Mouse (Mus musculus): ENCODE results near the gene Espl1. TPM values are rescaled to one million over a fixed set of nuclear protein-coding genes. Genes with fewer than 3 reads are reported as not detected.
"Not testable (repeated sequence)": the region's sequence is repeated elsewhere in the genome, so short reads cannot be mapped to it uniquely, and the experiment has no call there.

Gene Espl1
- total RNA-seq, 2 experiments from 2014 or later = 20.8 to 30.4 TPM

DNA sequence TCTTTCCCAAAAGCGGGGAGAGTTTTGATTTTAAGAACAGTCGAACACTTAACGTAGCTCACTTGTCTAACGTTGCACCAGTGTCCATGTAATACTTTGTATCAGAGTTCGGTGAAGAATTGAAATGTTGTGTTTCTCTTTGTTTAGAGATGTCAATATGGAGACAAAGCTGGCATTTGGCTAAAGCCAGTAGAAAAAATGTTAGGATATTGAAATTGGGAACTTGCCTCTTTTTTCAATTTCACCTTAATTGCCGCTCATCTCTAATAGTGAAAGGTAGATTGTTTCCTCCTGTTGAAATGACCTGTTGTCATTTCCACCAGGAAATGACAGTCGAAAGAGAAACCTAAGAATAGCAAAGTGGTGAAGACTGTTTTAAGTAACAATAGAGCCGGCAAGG is 30.8 kb downstream of the Espl1 start:
- no peak for ATAC-seq (replicated peaks; ENCODE audit: poor library complexity, severe bottlenecking)

DNA sequence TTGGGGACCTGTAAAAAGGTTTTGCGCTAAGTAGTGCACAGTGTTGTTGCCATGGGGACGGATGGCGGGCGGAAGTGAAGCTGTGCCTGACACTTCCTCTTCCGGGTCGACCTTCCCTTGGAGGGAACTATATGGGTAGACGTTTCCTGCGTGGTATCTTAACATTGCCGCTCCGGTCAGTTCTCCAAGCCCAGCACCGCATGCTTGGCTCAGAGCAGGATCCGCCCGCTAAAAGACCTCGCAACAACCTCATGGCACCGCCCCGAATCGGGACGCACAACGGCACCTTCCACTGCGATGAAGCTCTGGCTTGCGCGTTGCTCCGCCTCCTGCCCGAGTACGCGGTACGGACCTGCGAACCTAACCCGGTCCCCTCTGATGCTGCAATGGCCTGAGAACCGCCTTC is 35.5 kb downstream of the Espl1 start, which contains the start of gene Myg1:
Myg1 (plus strand) TSS at position 100 of the 406 bp plus-strand sequence.
- peak; percentile 96 for ATAC-seq (replicated peaks; ENCODE audit: poor library complexity, severe bottlenecking)

DNA sequence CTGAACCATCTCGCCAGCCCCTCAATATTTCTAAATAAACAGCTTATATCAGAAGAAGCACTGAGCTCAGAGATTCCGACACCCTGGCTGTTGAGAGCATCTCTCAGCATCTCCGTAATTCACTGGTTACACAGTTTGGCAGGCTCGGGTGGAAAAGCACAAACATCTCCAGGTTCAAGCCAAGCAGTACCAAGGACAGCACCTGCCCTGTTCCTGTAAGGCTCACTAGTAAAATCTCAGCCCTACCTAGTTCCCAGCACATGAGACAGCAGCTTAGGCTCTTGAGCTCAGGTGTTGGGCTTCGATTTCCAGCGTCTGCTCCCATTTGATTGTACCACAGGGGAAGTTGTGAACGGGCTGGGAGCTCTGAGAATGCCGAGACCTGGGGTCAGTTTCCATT is 39.2 kb downstream of the Espl1 start:
- no peak for ATAC-seq (replicated peaks; ENCODE audit: poor library complexity, severe bottlenecking)

GRCm38 (mm10) chr15:102335925-102336324 is 39.9 kb downstream of the Espl1 start:
- ATAC-seq (replicated peaks; ENCODE audit: poor library complexity, severe bottlenecking) = not testable (repeated sequence)

GRCm38 (mm10) chr15:102336946-102337345 is 40.9 kb downstream of the Espl1 start:
- ATAC-seq (replicated peaks; ENCODE audit: poor library complexity, severe bottlenecking) = no peak

- ATAC-seq (replicated peaks; ENCODE audit: poor library complexity, severe bottlenecking) = no peak
Observed at GRCm38 (mm10) chr15:102339612-102340011, 43.5 kb downstream of the Espl1 start.

DNA sequence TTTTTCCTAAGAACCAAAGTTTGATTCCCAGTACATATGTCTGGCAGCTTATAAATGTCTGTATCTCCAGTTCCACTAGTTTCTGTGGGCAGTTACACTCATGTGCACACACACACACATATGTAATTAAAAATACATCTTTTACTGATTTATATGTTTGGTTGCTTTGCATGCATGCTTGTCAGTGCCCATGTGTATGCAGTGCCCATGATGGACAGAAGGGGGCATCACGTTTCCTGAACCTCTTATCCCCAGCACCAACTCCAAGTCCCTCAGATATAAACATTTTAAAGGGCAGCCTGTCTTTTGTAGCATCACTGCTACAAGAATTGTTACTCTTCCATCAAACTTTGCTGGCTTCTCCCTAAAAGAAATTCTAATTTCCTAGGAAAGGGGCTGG is 45.5 kb downstream of the Espl1 start:
- ATAC-seq (replicated peaks; ENCODE audit: poor library complexity, severe bottlenecking) = peak; percentile 74

DNA sequence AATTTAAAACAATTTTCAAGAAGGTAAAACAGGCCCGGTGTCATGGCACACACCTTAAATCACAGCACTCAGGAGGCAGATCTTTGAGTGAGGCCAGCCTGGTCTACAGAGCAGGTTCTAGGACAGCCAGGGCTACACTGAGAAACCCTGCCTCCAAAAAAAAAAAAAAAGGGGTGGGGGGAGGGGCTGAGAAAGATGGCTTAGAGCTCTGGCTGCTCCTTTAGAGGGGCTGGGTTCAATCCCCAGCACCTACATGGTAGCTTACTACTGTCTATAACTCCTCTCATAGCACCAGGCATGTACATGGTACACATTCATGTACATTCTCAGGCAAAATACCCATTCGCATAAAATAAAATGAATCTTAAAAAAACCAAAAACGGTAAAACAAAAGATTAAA is 48.4 kb downstream of the Espl1 start:
- no peak for ATAC-seq (replicated peaks; ENCODE audit: poor library complexity, severe bottlenecking)

- ATAC-seq (replicated peaks; ENCODE audit: poor library complexity, severe bottlenecking) = no peak
Observed at GRCm38 (mm10) chr15:102346444-102346843, 50.4 kb downstream of the Espl1 start.

DNA sequence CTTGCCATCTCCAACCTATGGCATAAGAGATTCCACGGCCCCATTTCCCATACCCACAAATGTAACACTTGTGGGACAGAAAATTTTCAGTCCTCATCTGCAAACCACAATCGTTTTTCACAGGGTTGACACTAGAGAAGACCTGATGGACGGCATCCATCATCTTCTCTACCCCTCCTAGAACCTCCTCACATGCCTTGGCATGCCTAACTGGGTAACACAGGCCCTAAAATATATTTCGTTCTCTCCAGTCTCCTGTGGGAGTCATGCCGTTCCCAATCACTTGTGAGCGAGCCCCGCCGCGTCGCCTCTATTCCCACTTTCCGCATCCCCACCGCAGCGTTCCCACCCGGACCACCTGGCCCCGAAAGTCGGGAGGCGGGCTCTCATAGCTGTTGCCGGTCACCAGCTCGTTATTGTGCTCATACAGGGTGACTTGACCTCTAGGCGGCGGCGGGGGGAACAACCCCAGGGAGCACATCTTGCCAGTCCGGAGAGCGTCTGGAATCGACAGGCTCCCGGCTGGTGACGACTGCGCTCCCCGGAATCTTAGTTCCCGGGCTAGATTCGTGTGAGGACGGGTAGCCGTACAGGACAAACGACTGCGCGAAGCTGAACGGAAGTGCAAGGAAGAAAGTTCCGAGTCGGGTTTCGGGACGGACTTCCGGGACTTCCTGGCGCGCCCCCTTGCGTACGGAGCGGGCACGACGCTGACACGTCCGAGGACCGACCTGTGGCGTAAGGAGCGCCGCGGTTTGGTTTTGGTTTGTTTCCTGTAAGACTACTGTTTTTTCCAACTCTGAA is 54.3 kb downstream of the Espl1 start, which contains the start of gene Aaas:
Aaas (minus strand) TSS at position 634 of the 804 bp plus-strand sequence.
- ATAC-seq (replicated peaks; ENCODE audit: poor library complexity, severe bottlenecking) = peak; percentile 95

- peak; percentile 12 for ATAC-seq (replicated peaks; ENCODE audit: poor library complexity, severe bottlenecking)
Observed at GRCm38 (mm10) chr15:102350942-102351291, 54.9 kb downstream of the Espl1 start.

DNA sequence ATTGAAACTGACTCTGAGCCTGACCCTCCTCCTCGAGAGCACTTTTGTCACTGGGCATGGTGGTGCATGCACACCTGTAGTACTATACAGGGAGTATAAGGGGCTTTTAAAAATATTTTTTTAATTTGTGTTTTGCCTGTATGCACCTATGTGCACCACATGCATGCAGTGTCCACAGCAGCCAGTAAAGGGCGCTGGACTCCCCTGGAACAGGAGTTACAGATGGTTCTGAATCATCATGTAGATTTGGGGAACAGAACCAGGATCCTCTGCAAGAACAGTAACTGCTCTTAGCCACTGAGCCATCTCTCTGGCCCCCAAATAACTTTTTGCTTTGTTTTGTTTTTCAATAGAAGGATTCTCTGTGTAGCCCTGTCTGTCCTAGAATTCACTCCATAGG is 56.1 kb downstream of the Espl1 start:
- no peak for ATAC-seq (replicated peaks; ENCODE audit: poor library complexity, severe bottlenecking)

- no peak for ATAC-seq (replicated peaks; ENCODE audit: poor library complexity, severe bottlenecking)
Observed at GRCm38 (mm10) chr15:102353986-102354385, 57.9 kb downstream of the Espl1 start.

GRCm38 (mm10) chr15:102355134-102355870 is 59.2 kb downstream of the Espl1 start:
- 0 out of 2 replicates have a peak, but pooled peaks have one; percentile 23 for ATAC-seq (replicated peaks; ENCODE audit: poor library complexity, severe bottlenecking)

GRCm38 (mm10) chr15:102355871-102356441 is 59.9 kb downstream of the Espl1 start:
- ATAC-seq (replicated peaks; ENCODE audit: poor library complexity, severe bottlenecking) = peak; percentile 18; the same call in 1 of the 2 replicates

DNA sequence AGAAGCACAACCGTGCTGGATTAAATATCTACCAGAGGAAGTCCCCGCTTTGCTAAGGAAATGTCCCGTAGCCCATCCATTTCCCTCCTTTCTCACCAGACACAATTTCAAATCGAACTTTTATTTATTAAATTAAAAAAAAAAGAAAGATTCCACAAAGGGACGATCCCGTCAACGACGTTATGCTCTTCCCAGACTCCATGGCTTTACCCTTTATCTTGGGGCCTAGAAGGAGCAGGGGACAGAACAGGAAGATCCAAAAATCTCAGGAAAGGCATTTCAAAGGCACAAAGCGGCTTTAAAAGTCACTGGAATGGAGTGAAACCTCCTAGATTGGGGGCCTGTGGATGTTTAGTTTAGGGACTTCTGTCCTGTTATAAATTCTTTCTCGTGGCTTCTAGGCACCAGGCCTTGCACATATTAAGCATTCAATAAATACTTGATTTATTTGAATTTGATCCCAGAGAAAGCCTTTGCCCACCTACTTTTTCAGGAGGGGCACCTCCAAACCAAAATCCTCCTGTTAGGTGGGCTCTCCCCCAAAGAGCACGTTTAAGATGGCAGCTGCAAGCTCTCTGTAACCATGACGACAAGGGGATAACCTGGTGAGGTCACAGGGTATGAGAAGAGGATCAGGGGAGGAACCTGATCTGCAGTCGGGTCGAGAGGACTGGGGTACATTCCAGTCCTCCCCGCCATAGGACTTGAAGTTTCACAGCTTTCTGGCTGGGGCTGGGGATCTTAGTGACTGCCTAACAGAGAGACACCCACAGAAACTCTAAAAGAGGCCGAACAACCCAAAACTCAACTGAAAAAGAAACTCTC is 60.6 kb downstream of the Espl1 start:
- no peak for ATAC-seq (replicated peaks; ENCODE audit: poor library complexity, severe bottlenecking)

DNA sequence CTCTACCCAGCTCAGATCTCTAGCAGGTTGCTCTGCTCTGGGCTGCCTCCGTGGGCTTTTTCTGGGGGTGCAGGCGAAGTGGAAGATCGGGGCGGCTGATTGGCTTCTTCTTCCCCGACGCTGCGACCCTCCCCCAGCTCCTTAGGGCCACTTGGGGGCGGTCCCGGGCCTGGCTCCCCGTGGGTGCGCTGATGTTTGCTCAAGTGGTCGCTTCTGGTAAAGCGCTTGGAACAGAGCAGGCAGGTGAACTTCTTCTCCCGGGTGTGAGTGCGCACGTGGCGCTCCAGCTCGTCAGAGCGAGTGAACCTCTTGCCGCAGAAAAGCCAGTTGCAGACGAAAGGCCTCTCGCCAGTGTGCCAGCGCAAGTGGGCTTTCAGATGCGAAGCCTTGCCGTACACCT is 62.1 kb downstream of the Espl1 start:
- peak; percentile 21; the same call in 1 of the 2 replicates for ATAC-seq (replicated peaks; ENCODE audit: poor library complexity, severe bottlenecking)

DNA sequence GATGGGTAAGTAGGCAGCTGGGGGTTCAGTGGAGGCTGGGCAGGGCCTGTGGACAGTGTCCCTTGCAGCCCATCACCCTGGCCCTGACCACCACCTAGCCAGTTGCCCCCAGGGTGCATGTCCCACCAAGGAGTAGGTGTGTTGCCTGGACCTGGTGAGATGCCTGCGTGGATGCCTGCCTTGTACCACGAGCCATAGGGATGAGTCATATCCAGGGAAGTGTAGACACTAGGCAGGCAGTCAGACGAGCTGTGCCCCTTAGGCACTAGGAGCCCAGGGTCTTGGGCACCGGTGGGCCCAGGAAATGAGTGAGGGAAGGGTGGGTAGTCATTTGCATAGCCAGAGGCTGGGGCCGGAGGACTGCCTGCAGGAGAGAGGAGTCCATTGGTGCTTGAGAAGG is 62.8 kb downstream of the Espl1 start:
- no peak for ATAC-seq (replicated peaks; ENCODE audit: poor library complexity, severe bottlenecking)

DNA sequence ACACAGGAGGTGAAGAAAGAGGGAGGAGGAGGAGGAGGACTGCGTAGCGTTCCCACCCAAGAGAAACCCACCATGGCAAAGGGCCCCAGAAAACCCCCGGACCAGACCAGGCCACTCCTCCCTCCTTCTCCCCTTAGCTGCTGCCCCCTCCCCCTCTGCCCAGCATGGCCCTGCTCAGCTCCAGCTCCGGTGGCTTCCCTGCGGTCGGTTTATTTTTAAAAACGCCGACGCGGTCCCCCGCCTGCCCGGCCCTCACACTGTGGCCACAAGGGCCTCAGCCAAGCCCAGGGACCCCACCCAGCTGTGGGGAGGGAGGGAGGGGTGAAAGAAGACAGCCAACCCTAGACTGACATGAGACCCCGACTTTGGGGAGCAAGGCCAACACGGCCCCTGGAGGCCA is 66.6 kb downstream of the Espl1 start:
- peak; percentile 23; the same call in 1 of the 2 replicates for ATAC-seq (replicated peaks; ENCODE audit: poor library complexity, severe bottlenecking)

DNA sequence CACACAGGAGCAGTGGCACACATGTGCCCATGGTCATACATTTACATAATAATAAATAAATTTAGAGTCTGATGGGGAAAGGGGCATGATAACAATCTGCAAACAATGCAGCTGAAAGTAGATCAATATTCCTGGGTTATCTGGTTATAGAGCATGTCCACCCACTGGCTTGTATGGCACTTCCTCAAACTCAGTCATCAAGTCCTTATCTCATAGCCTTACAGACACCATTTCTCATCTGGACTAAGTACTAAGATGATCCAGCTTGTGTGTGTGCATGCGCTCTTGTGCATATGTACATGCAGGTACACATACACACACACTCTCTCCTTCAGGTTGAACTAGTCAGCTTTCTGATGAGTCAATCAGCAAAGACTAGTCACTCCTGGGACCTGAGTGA is 68.6 kb downstream of the Espl1 start:
- peak; percentile 44; the same call in 1 of the 2 replicates for ATAC-seq (replicated peaks; ENCODE audit: poor library complexity, severe bottlenecking)

All from granulocyte monocyte progenitor cell, adult 5-6 weeks (primary cell).